In genomic region chr15:99030585-99031387, GRCm38 (mm10) we compare ENCODE assay signal across 8 mouse cellular contexts. TPM values are rescaled to one million over a fixed set of nuclear protein-coding genes. Genes with fewer than 3 reads are reported as not detected.
DNase-seq lines count a peak whose midpoint lies in the region; ATAC-seq lines count a peak whose summit lies in the region.

No protein-coding gene starts in this region.

- WGBS in forebrain, embryonic 10.5 days = 17% methylated on average over 26 of the region's 26 CpGs
- WGBS in intestine, embryonic 16.5 days = 8% methylated on average over 26 of the region's 26 CpGs
- WGBS in neural tube, embryonic 13.5 days = 13% methylated on average over 26 of the region's 26 CpGs

- H3K27ac ChIP-seq in forebrain, embryonic 10.5 days = peak overlapping the region; percentile 88
- H3K27ac ChIP-seq in intestine, embryonic 16.5 days (ENCODE audit: low read length) = peak overlapping the region; percentile 96
- H3K27ac ChIP-seq in neural tube, embryonic 13.5 days (replicated peaks) = no peak overlapping the region

- peak; percentile 68 for ATAC-seq in intestine, embryonic 16.5 days
- ATAC-seq in neural tube, embryonic 13.5 days (ENCODE audit: low read depth) = no peak

- peaks cover 25% of the 10 kb centered on the region for H3K36me3 ChIP-seq in forebrain, embryonic 10.5 days (replicated peaks)
- H3K36me3 ChIP-seq in intestine, embryonic 16.5 days (ENCODE audit: control insufficient read depth, insufficient read depth, low read length) = peaks cover 3% of the 10 kb centered on the region; the same call in 1 of the 2 replicates
- no peaks in the 10 kb centered on the region for H3K36me3 ChIP-seq in neural tube, embryonic 13.5 days

- peak overlapping the region; percentile 86 for H3K4me2 ChIP-seq in intestine, embryonic 16.5 days (ENCODE audit: low read depth, low read length)
- H3K4me2 ChIP-seq in neural tube, embryonic 13.5 days = peak overlapping the region; percentile 74

- peaks cover 49% of the 10 kb centered on the region for H3K4me1 ChIP-seq in forebrain, embryonic 10.5 days
- peaks cover 21% of the 10 kb centered on the region for H3K4me1 ChIP-seq in intestine, embryonic 16.5 days (ENCODE audit: control insufficient read depth, insufficient read depth, low read length)
- H3K4me1 ChIP-seq in neural tube, embryonic 13.5 days (replicated peaks) = peaks cover 29% of the 10 kb centered on the region

- DNase-seq in urinary bladder, adult 2 months (ENCODE audit: low spot score) = peak; percentile 65
- DNase-seq in urinary bladder, postnatal 10 days (ENCODE audit: low spot score) = no peak
- no peak for DNase-seq in forebrain, embryonic 10.5 days (ENCODE audit: extremely low spot score, low spot score)
- DNase-seq in lung, adult 18-20 months = peak; percentile 80 to 86
- DNase-seq in right cerebral cortex, postnatal 10 days (ENCODE audit: low spot score in 2 of 2) = no peak
- DNase-seq in left cerebral cortex, adult 8-10 months (ENCODE audit: low spot score in 2 of 2) = no peak

- H3K9ac ChIP-seq in intestine, embryonic 16.5 days (ENCODE audit: low read depth, low read length) = peak overlapping the region; percentile 81
- H3K9ac ChIP-seq in neural tube, embryonic 13.5 days = peak overlapping the region; percentile 55

- H3K27me3 ChIP-seq in forebrain, embryonic 10.5 days (ENCODE audit: poor library complexity, severe bottlenecking) = 0 out of 2 replicates have a peak, but pooled peaks cover 5% of the 10 kb centered on the region
- no peaks in the 10 kb centered on the region for H3K27me3 ChIP-seq in intestine, embryonic 16.5 days (replicated peaks; ENCODE audit: control insufficient read depth, insufficient read depth, low read length)
- peaks cover 22% of the 10 kb centered on the region for H3K27me3 ChIP-seq in neural tube, embryonic 13.5 days

- H3K9me3 ChIP-seq in forebrain, embryonic 10.5 days = no peaks in the 10 kb centered on the region
- H3K9me3 ChIP-seq in intestine, embryonic 16.5 days (ENCODE audit: control insufficient read depth, low read length) = no peaks in the 10 kb centered on the region
- no peaks in the 10 kb centered on the region for H3K9me3 ChIP-seq in neural tube, embryonic 13.5 days

- peak overlapping the region; percentile 62 for H3K4me3 ChIP-seq in forebrain, embryonic 10.5 days
- H3K4me3 ChIP-seq in intestine, embryonic 16.5 days (ENCODE audit: low read length) = peak overlapping the region; percentile 69
- peak overlapping the region; percentile 43 for H3K4me3 ChIP-seq in neural tube, embryonic 13.5 days

RNA-seq across cellular contexts. Expression of gene Tuba1c, which starts 1.1 kb away (rescaled TPM):
- 94.8 and 129 TPM in 2 replicates for polyA plus RNA-seq in urinary bladder, adult 2 months (2012; rRNA removed)
- polyA plus RNA-seq in forebrain, embryonic 10.5 days (2016; fragmentation: Nextera tagmentation; extraction: Ambion mirVana) = 160 and 171 TPM in 2 replicates
- polyA plus RNA-seq in intestine, embryonic 16.5 days (2015; fragmentation: Nextera tagmentation; extraction: Ambion mirVana) = 295 and 311 TPM in 2 replicates
- polyA plus RNA-seq in neural tube, embryonic 13.5 days (2015; fragmentation: Nextera tagmentation; extraction: Ambion mirVana) = 25.6 and 29.7 TPM in 2 replicates
- total RNA-seq in left cerebral cortex, adult 8-10 months (2022) = 10 to 100 TPM; 41.1 to 59.7 (median 56.5) TPM

RNA-seq across cellular contexts. Expression of gene Prph, which starts 24.2 kb away (rescaled TPM):
- 6.4 and 7.1 TPM in 2 replicates for polyA plus RNA-seq in urinary bladder, adult 2 months (2012; rRNA removed)
- 0.20 and 0.33 TPM in 2 replicates for polyA plus RNA-seq in forebrain, embryonic 10.5 days (2016; fragmentation: Nextera tagmentation; extraction: Ambion mirVana)
- 35.0 and 38.4 TPM in 2 replicates for polyA plus RNA-seq in intestine, embryonic 16.5 days (2015; fragmentation: Nextera tagmentation; extraction: Ambion mirVana)
- 268 and 371 TPM in 2 replicates for polyA plus RNA-seq in neural tube, embryonic 13.5 days (2015; fragmentation: Nextera tagmentation; extraction: Ambion mirVana)
- 1 to 10 TPM in 3 of 4 experiments, under 1 TPM in 1; 0.73 to 1.5 (median 1.2) TPM for total RNA-seq in left cerebral cortex, adult 8-10 months (2022)

RNA-seq across cellular contexts. Expression of gene Troap, which starts 43.6 kb away (rescaled TPM):
- 0.78 and 1.5 TPM in 2 replicates for polyA plus RNA-seq in urinary bladder, adult 2 months (2012; rRNA removed)
- polyA plus RNA-seq in forebrain, embryonic 10.5 days (2016; fragmentation: Nextera tagmentation; extraction: Ambion mirVana) = 51.1 and 53.1 TPM in 2 replicates
- polyA plus RNA-seq in intestine, embryonic 16.5 days (2015; fragmentation: Nextera tagmentation; extraction: Ambion mirVana) = 20.2 and 25.4 TPM in 2 replicates
- 6.3 and 6.9 TPM in 2 replicates for polyA plus RNA-seq in neural tube, embryonic 13.5 days (2015; fragmentation: Nextera tagmentation; extraction: Ambion mirVana)
- under 1 TPM in 2 of 4 experiments, not detected in 2; 0.74 to 0.95 TPM for total RNA-seq in left cerebral cortex, adult 8-10 months (2022)

RNA-seq across cellular contexts. Expression of gene C1ql4, which starts 56.8 kb away (rescaled TPM):
- not detected in 2 replicates for polyA plus RNA-seq in urinary bladder, adult 2 months (2012; rRNA removed)
- 0.12 TPM in 1 of 2 replicates, not detected in the other for polyA plus RNA-seq in forebrain, embryonic 10.5 days (2016; fragmentation: Nextera tagmentation; extraction: Ambion mirVana)
- 0.09 and 0.17 TPM in 2 replicates for polyA plus RNA-seq in intestine, embryonic 16.5 days (2015; fragmentation: Nextera tagmentation; extraction: Ambion mirVana)
- polyA plus RNA-seq in neural tube, embryonic 13.5 days (2015; fragmentation: Nextera tagmentation; extraction: Ambion mirVana) = 2.7 and 3.5 TPM in 2 replicates
- not detected for total RNA-seq in left cerebral cortex, adult 8-10 months (2022)

Comparison
In these comparisons a context has a peak if more than half of its experiments do, and no peak if none do; other contexts are left out.
1. DNase-seq: peak in urinary bladder, adult 2 months (single experiment) and lung, adult 18-20 months (2 of 2); none in urinary bladder, postnatal 10 days (single experiment), forebrain, embryonic 10.5 days (single experiment), right cerebral cortex, postnatal 10 days (0 of 2) and left cerebral cortex, adult 8-10 months (0 of 2).
2. Peak in every context shown above with its lines, with median percentiles within 50 percentile points of each other: H3K4me3 ChIP-seq.